In genomic region chr4:127678437-127678836, GRCm38 (mm10) we compare ENCODE assay signal across 24 mouse cellular contexts.
DNase-seq lines count a peak whose midpoint lies in the region; ATAC-seq and TF ChIP-seq lines count a peak whose summit lies in the region.
"Had no signal": no experiment of that assay in that cellular context is flagged by ENCODE, and none has a peak within 500 bp of the region (broad histone marks: within the 10 kb centered on the region; RNA-seq: fewer than 3 reads in every experiment).

No protein-coding gene starts in this region.

- H3K27ac ChIP-seq in kidney, postnatal 0 days: no peak overlapping the region
- H3K27ac ChIP-seq: embryonic facial prominence, embryonic 12.5 days; heart, embryonic 15.5 days; hindbrain, embryonic 15.5 days; limb, embryonic 12.5 days; liver, embryonic 15.5 days; midbrain, embryonic 15.5 days; neural tube, embryonic 15.5 days; stomach, embryonic 15.5 days had no signal

- H3K4me2 ChIP-seq in kidney, postnatal 0 days (ENCODE audit: low read length): no peak overlapping the region
- H3K4me2 ChIP-seq: embryonic facial prominence, embryonic 12.5 days; heart, embryonic 15.5 days; hindbrain, embryonic 15.5 days; limb, embryonic 12.5 days; liver, embryonic 15.5 days; midbrain, embryonic 15.5 days; neural tube, embryonic 15.5 days; stomach, embryonic 15.5 days had no signal

- H3K4me1 ChIP-seq in kidney, postnatal 0 days (replicated peaks; ENCODE audit: insufficient read depth, low read length): no peaks in the 10 kb centered on the region
- H3K4me1 ChIP-seq: embryonic facial prominence, embryonic 12.5 days; heart, embryonic 15.5 days; liver, embryonic 15.5 days; stomach, embryonic 15.5 days had no signal

- peak; percentile 34; the same call in 1 of the 2 replicates for TF ChIP-seq CTCF in kidney, postnatal 0 days (IDR thresholded peaks at IDR 0.05; ENCODE audit: low read depth)

- DNase-seq in kidney, postnatal 0 days (ENCODE audit: low spot score): no peak
- no peak for DNase-seq in kidney, postnatal 25 days
- peak; percentile 7 for DNase-seq in retina, embryonic 14.5 days (ENCODE audit: low spot score)
- no peak for DNase-seq in retina, postnatal 1 day
- DNase-seq in R1 (ENCODE audit: low read depth, low spot score): peak; percentile 54
- peak; percentile 47 for DNase-seq in testis, postnatal 10 days (ENCODE audit: low spot score)
- no peak for DNase-seq in adrenal gland, postnatal 25 days
- DNase-seq: adrenal gland, adult 8-10 months; cerebellum, adult 18-20 months; gastrocnemius, postnatal 36 days; heart, postnatal 4 days; lung, postnatal 10 days; thymus, postnatal 25 days had no signal

- H3K9ac ChIP-seq in kidney, postnatal 0 days (ENCODE audit: low read depth, low read length): no peak overlapping the region
- H3K9ac ChIP-seq: embryonic facial prominence, embryonic 12.5 days; heart, embryonic 15.5 days; hindbrain, embryonic 15.5 days; limb, embryonic 12.5 days; liver, embryonic 15.5 days; midbrain, embryonic 15.5 days; neural tube, embryonic 15.5 days; stomach, embryonic 15.5 days had no signal

- 56% methylated on average over 5 of the region's 5 CpGs for WGBS in kidney, postnatal 0 days

- H3K4me3 ChIP-seq in kidney, postnatal 0 days (replicated peaks; ENCODE audit: low read depth, low read length): no peak overlapping the region
- H3K4me3 ChIP-seq: embryonic facial prominence, embryonic 12.5 days; erythroblast, embryonic 14.5 days; heart, embryonic 15.5 days; hindbrain, embryonic 15.5 days; limb, embryonic 12.5 days; liver, embryonic 15.5 days; midbrain, embryonic 15.5 days; neural tube, embryonic 15.5 days; stomach, embryonic 15.5 days had no signal

- H3K9me3 ChIP-seq in kidney, postnatal 0 days (replicated peaks; ENCODE audit: low read length): no peaks in the 10 kb centered on the region
- H3K9me3 ChIP-seq: embryonic facial prominence, embryonic 12.5 days; heart, embryonic 15.5 days; hindbrain, embryonic 15.5 days; limb, embryonic 12.5 days; liver, embryonic 15.5 days; midbrain, embryonic 15.5 days; neural tube, embryonic 15.5 days; stomach, embryonic 15.5 days had no signal

- H3K27me3 ChIP-seq in kidney, postnatal 0 days (ENCODE audit: insufficient read depth, low read length): no peaks in the 10 kb centered on the region
- H3K27me3 ChIP-seq: embryonic facial prominence, embryonic 12.5 days; heart, embryonic 15.5 days; hindbrain, embryonic 15.5 days; limb, embryonic 12.5 days; liver, embryonic 15.5 days; midbrain, embryonic 15.5 days; neural tube, embryonic 15.5 days; stomach, embryonic 15.5 days had no signal

- no peak for ATAC-seq in kidney, postnatal 0 days (replicated peaks; ENCODE audit: low FRiP score, low read depth)
- ATAC-seq: forebrain, embryonic 14.5 days; intestine, postnatal 0 days; midbrain, embryonic 15.5 days had no signal

- no peaks in the 10 kb centered on the region for H3K36me3 ChIP-seq in kidney, postnatal 0 days (ENCODE audit: insufficient read depth, low read length)
- H3K36me3 ChIP-seq: embryonic facial prominence, embryonic 12.5 days; heart, embryonic 15.5 days; hindbrain, embryonic 15.5 days; limb, embryonic 12.5 days; liver, embryonic 15.5 days; midbrain, embryonic 15.5 days; neural tube, embryonic 15.5 days; stomach, embryonic 15.5 days had no signal

Comparison
In these comparisons a context has a peak if more than half of its experiments do, and no peak if none do; other contexts are left out.
1. DNase-seq: peak in retina, embryonic 14.5 days (single experiment), R1 (single experiment) and testis, postnatal 10 days (single experiment); none in kidney, postnatal 0 days (single experiment), kidney, postnatal 25 days (0 of 2), retina, postnatal 1 day (single experiment) and adrenal gland, postnatal 25 days (single experiment).